Mouse (Mus musculus) hindbrain, embryonic 10.5 days (tissue): ENCODE measurements at regions not wholly inside any gene's neighbourhood (a gene's known extent, or its start where the extent isn't known, plus 50 kb on each side); places are given as distances from the start of the nearest gene placed in this dataset.
"Not testable (repeated sequence)": the region's sequence is repeated elsewhere in the genome, so short reads cannot be mapped to it uniquely, and the experiment has no call there.

Experiments used
- DNase-seq: peaks from one replicate; pipeline ENCODE4 v3.0.0-alpha.2; 2017; ENCODE audit warnings: low spot score
- H3K27ac ChIP-seq: fragments of 300-500 bp; sonication (generic); 2 replicates; pipeline ENCODE4 v1.5.1; 2016; ENCODE audit warnings: mild to moderate bottlenecking, moderate library complexity
- H3K27me3 ChIP-seq: fragments of 300-500 bp; sonication (generic); 2 replicates; pipeline ENCODE4 v1.6.1; 2016; ENCODE audit warnings: mild to moderate bottlenecking; ENCODE audit not compliant: poor library complexity, insufficient read depth, severe bottlenecking
- H3K36me3 ChIP-seq: fragments of 300-500 bp; sonication (generic); 2 replicates; pipeline ENCODE4 v1.6.1; 2016; ENCODE audit warnings: mild to moderate bottlenecking, moderate library complexity
- H3K4me1 ChIP-seq: fragments of 300-500 bp; sonication (generic); replicated peaks from 2 replicates; pipeline ENCODE4 v1.6.1; 2016; ENCODE audit warnings: mild to moderate bottlenecking
- H3K4me3 ChIP-seq: fragments of 300-500 bp; sonication (generic); 2 replicates; pipeline ENCODE4 v1.5.1; 2016; ENCODE audit warnings: mild to moderate bottlenecking, moderate library complexity
- H3K9me3 ChIP-seq: fragments of 300-500 bp; sonication (generic); 2 replicates; pipeline ENCODE4 v1.6.1; 2016; ENCODE audit warnings: mild to moderate bottlenecking, moderate library complexity
- WGBS: fragments of 180-500 bp; shearing (Covaris S2); methylation state at CpG from one replicate; pipeline ENCODE4 v1.1.7; 2016; 5-methylcytosine and 5-hydroxymethylcytosine counted together

DNA sequence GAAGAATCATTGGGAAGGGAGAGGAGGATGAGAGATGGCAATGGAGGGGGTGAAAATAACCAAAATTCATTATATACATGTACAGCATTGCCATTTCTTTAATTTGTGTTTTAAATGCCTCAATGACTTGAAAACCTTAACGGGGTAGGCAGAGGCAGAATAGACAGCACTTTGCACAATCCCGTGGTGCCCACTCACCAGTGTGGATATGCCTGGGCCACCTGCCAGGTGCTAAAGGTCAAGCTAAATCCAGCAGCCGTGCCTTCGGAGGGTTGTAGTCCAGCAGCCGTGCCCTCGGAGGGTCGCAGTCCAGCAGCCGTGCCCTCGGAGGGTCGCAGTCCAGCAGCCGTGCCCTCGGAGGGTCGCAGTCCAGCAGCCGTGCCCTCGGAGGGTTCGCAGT lies 182.0 kb downstream of the Srek1 start:
- Histone ChIP-seq H3K4me1 (peaks cover 8% of the 10 kb centered on the region), H3K36me3 (no peaks in the 10 kb centered on the region), H3K9me3 (no peaks in the 10 kb centered on the region), H3K27ac (no peak overlapping the region), H3K4me3 (no peak overlapping the region), H3K27me3 (no peaks in the 10 kb centered on the region)
- DNase-seq, result no peak
- 78% methylated on average over 16 of the region's 16 CpGs for WGBS

GRCm38 (mm10) chr13:103591874-103592273 lies 182.5 kb downstream of the Srek1 start:
- no peak overlapping the region for H3K4me3 ChIP-seq
- no peak overlapping the region for H3K27ac ChIP-seq
- no peaks in the 10 kb centered on the region for H3K27me3 ChIP-seq
- 82% methylated on average over 6 of the region's 6 CpGs for WGBS
- peaks cover 8% of the 10 kb centered on the region for H3K4me1 ChIP-seq
- no peak for DNase-seq
- H3K36me3 ChIP-seq, result no peaks in the 10 kb centered on the region
- H3K9me3 ChIP-seq, result no peaks in the 10 kb centered on the region

- H3K9me3 ChIP-seq, H3K4me3 ChIP-seq, H3K36me3 ChIP-seq, H3K27me3 ChIP-seq, DNase-seq, H3K4me1 ChIP-seq, H3K27ac ChIP-seq: not testable (repeated sequence)
- 75% methylated on average over 7 of the region's 7 CpGs for WGBS
Measured at GRCm38 (mm10) chr13:103591381-103591780, 183.0 kb downstream of the Srek1 start.

- H3K27me3 ChIP-seq, result no peaks in the 10 kb centered on the region
- WGBS, result 94% methylated on average over 5 of the region's 5 CpGs
- H3K27ac ChIP-seq, result no peak overlapping the region
- DNase-seq, result no peak
- H3K4me1 ChIP-seq, result peaks cover 8% of the 10 kb centered on the region
- H3K4me3 ChIP-seq, result no peak overlapping the region
- no peaks in the 10 kb centered on the region for H3K36me3 ChIP-seq
- H3K9me3 ChIP-seq, result no peaks in the 10 kb centered on the region
Measured at GRCm38 (mm10) chr13:103589646-103590045, 184.8 kb downstream of the Srek1 start.

DNA sequence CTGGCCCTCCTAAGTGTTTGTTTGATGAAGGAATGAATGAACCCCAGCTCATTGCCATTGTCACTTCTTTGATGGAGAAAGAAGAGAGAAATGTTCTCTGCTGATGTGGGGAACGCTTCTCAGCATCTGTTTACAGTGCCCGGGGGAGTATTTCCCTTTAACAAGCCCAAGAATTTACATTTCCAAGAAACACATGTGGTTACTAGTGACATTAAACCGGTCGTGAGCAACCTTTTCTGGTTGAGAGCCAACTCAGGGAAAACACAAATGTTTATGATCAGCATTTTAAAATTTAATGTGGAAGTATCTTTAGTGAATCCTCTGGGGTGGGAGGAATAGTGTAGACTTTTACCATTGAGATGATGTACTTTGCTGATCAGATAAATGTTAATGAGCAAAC lies 197.6 kb downstream of the Srek1 start:
- Histone ChIP-seq H3K27ac (no peak overlapping the region), H3K4me1 (no peaks in the 10 kb centered on the region), H3K27me3 (no peaks in the 10 kb centered on the region), H3K4me3 (no peak overlapping the region), H3K9me3 (no peaks in the 10 kb centered on the region), H3K36me3 (no peaks in the 10 kb centered on the region)
- DNase-seq, result no peak
- 58% methylated on average over 4 of the region's 4 CpGs for WGBS

GRCm38 (mm10) chr13:103564715-103565114 lies 209.7 kb downstream of the Srek1 start:
- Histone ChIP-seq H3K27ac (no peak overlapping the region), H3K9me3 (no peaks in the 10 kb centered on the region), H3K27me3 (no peaks in the 10 kb centered on the region), H3K4me1 (peaks cover 13% of the 10 kb centered on the region; the same call in 1 of the 2 replicates), H3K4me3 (no peak overlapping the region), H3K36me3 (no peaks in the 10 kb centered on the region)
- no peak for DNase-seq
- WGBS, result 76% methylated on average over 8 of the region's 8 CpGs

DNA sequence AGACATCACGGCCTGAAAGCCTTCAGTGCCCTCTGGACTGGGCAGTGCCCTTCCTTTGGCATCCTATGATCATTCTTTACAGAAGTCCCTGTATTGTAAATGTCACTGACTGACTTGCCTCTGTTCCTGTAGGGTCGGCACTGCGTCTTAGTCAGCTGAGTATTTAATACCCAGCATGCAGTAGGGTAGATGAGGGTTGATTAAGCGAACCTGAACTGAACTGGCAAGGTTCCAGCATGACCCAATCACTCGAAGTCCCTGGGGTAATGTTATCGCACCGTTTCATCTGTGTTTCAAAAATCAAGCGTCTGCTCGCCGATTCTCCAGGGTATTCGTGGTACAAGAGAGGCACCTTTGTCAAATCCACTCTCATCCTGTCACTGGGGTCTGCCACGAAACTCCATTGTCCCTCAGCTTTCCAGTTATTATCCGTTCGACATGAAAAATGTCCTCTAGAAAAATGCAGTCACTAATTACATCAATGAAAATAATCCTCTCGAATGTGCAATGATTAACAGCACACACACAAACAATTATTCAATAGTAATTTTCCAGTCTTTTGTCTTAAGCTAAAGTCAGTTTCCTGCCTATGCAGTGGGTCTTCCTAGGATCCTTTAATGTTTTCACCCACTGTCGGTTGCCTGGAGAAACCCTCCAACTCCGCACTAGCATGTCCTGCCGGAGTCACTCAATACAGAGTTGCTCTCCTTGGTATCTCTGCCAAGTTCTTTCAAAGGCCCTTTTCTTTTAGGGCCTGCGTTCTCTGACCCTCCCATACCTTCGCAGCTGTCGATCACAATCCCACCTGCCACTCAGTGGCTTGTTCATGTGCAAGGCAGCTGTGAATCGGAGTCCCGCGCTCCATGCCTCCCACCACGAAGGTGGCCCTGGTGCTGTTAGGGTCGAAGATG lies 212.4 kb downstream of the Srek1 start:
- WGBS, result 85% methylated on average over 26 of the region's 26 CpGs
- Histone ChIP-seq H3K27ac (0 out of 2 replicates have a peak overlapping the region, but pooled peaks have one; percentile 1), H3K36me3 (no peaks in the 10 kb centered on the region), H3K9me3 (no peaks in the 10 kb centered on the region), H3K4me1 (peaks cover 13% of the 10 kb centered on the region; the same call in 1 of the 2 replicates), H3K27me3 (no peaks in the 10 kb centered on the region), H3K4me3 (no peak overlapping the region)
- DNase-seq, result no peak

DNA sequence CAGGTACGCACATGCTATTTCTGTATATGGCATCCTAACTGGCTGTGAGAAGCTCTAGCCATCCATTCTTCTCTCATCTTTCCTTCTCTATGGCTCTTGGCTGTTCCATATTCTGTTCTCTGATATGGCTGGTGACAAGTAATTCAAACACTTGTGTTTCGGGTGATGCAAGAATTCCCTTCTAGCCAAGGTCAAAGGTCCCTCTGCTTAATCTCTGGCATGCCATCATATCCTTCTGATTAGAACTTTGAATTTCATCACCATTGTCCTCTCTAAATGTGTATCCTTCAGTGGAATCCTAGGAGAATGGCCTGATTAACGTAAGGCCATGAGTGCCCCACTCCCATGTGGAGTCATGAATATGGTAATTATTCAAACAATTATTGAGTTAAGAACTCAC lies 215.5 kb downstream of the Srek1 start:
- no peak for DNase-seq
- Histone ChIP-seq H3K4me3 (no peak overlapping the region), H3K4me1 (peaks cover 11% of the 10 kb centered on the region; the same call in 1 of the 2 replicates), H3K27me3 (no peaks in the 10 kb centered on the region), H3K9me3 (no peaks in the 10 kb centered on the region), H3K27ac (no peak overlapping the region), H3K36me3 (no peaks in the 10 kb centered on the region)
- 78% methylated on average over 3 of the region's 3 CpGs for WGBS

- Histone ChIP-seq H3K9me3 (no peaks in the 10 kb centered on the region), H3K4me3 (no peak overlapping the region), H3K36me3 (no peaks in the 10 kb centered on the region), H3K4me1 (no peaks in the 10 kb centered on the region), H3K27me3 (no peaks in the 10 kb centered on the region), H3K27ac (no peak overlapping the region)
- WGBS, result 88% methylated on average over 10 of the region's 10 CpGs
- no peak for DNase-seq
Measured at GRCm38 (mm10) chr13:103539577-103539976, 205.3 kb upstream of the Mast4 start.

GRCm38 (mm10) chr13:103513825-103514224 lies 179.5 kb upstream of the Mast4 start:
- DNase-seq, result no peak
- 79% methylated on average over 1 of the region's 1 CpGs for WGBS
- Histone ChIP-seq H3K9me3 (no peaks in the 10 kb centered on the region), H3K4me3 (no peak overlapping the region), H3K36me3 (no peaks in the 10 kb centered on the region), H3K27me3 (no peaks in the 10 kb centered on the region), H3K27ac (no peak overlapping the region), H3K4me1 (no peaks in the 10 kb centered on the region)

- whole genome bisulfite sequencing, result 87% methylated on average over 7 of the region's 7 CpGs
- Histone ChIP-seq H3K4me1 (no peaks in the 10 kb centered on the region), H3K4me3 (no peak overlapping the region), H3K27ac (no peak overlapping the region), H3K27me3 (no peaks in the 10 kb centered on the region), H3K36me3 (no peaks in the 10 kb centered on the region), H3K9me3 (no peaks in the 10 kb centered on the region)
- no peak for DNase-seq
Measured at GRCm38 (mm10) chr13:103512476-103512875, 178.2 kb upstream of the Mast4 start.

GRCm38 (mm10) chr13:103504987-103505386 lies 170.7 kb upstream of the Mast4 start:
- 84% methylated on average over 7 of the region's 7 CpGs for WGBS

DNA sequence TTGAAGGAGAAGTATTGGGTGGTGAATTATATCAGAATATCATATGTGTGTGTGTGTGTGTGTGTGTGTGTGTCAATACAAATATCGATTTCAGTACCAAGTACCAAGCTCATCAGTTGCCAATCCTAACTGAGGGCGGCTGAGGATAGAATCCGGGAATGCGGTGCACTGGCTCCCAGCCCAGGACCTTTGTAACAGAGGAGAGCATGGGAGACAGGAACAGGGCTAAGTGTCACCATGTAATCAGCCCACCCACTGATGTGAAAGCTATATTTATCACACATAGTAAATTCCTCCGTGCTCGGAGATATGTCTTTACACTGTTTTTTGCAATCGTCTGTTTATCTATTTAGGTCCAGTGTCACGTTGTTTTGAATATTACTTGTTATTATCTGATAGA lies 165.1 kb upstream of the Mast4 start:
- WGBS, result 88% methylated on average over 8 of the region's 8 CpGs
- no peaks in the 10 kb centered on the region for H3K36me3 ChIP-seq
- no peak for DNase-seq
- no peak overlapping the region for H3K4me3 ChIP-seq
- no peak overlapping the region for H3K27ac ChIP-seq
- no peaks in the 10 kb centered on the region for H3K27me3 ChIP-seq
- H3K4me1 ChIP-seq, result no peaks in the 10 kb centered on the region
- H3K9me3 ChIP-seq, result no peaks in the 10 kb centered on the region

More at GRCm38 (mm10) chr13:103504987-103505386, 170.7 kb upstream of the Mast4 start:
- Histone ChIP-seq H3K4me3 (no peak overlapping the region), H3K27ac (no peak overlapping the region), H3K4me1 (no peaks in the 10 kb centered on the region), H3K9me3 (no peaks in the 10 kb centered on the region), H3K36me3 (no peaks in the 10 kb centered on the region), H3K27me3 (no peaks in the 10 kb centered on the region)
- no peak for DNase-seq
